Mouse (Mus musculus) natural killer cell, adult 2 months (primary cell): ENCODE data around the gene Ddi1.
"Not testable (repeated sequence)": the region's sequence is repeated elsewhere in the genome, so short reads cannot be mapped to it uniquely, and the experiment has no call there.

Experiments used
- DNase-seq, 2 experiments: peaks; one replicate each; pipeline ENCODE4 v3.0.0; 2022; ENCODE audit warnings: low spot score in 2 of 2

The Ddi1 gene

DNA sequence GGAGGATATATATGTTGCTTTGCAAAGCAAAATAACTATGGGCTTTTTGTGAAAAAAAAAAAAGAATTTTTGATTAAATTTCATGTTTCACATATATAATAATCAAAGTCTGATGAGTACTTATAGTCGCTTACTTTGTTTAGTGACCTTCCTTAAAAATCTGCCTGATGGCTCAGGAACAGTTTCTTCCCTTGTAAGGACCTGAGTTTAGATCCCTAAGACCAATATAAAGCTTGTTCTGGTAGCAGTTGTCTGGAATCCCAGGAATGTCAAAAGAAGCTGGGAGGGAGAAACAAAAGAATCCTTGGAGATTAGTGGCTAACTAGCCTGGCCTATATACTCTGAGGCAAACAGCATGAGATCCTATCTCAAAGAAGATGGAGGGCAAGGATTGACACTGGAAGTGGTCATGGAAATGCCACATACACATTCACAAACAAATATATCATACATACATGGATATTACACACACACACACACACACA is at the start of gene Ddi1:
TSS of gene Ddi1 (minus strand) at position 51 of the 485 bp plus-strand sequence.
- no peak for DNase-seq

DNA sequence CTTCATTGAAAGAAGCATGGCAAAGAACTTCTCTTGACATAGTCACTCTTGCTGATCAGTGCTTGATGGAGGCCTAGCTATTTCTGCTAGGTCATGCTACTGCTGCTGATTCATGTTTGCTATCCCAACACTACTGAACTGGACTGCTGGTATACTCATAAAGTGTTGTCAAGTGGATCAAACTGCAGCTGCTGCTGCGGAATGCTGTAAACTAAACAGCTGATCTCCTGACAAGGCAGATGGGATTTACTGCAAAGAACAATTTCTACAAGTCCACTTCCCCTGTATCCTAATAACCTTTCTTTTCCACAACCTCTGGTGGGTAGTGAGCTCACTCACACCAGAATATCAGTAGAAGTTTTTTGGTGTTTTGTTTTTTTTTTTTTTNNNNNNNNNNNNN is 47.5 kb upstream of the Ddi1 start:
- no peak for DNase-seq

DNA sequence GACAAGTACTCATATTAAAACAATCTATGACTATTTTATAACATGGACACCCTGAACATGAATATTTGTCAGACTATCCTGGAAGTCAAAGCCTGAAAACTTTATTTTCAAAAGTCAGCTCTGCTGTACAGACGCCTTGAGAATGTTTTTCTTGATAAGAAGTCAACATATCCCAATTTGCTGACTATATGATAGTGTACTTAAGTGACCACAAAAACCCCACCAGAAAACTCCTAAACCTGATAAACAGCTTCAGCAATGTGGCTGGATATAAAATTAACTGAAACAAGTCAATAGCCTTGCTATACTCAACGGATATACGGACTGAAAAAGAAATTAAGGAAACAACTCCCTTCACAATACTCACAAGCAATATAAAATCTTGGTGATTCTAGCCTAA is 36.2 kb upstream of the Ddi1 start:
- no peak for DNase-seq

DNA sequence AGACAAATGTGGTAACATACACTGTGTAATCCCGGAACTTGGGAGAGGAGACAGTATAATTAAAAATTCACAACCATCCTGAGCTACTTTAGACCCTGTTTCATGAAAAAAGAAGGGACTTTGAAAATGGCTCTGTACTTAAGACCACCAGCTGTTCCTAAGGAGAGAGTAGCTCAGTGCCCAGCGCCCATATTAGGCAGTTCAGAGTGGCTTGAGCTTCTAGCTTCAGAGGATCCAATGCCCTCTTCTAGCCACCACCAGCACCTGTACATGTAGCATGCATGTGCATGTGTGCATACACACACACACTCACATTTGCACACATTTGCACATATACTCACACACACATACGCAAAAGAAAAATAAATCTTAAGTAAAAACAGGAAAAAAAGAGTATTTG is 34.9 kb upstream of the Ddi1 start:
- DNase-seq = no peak

DNA sequence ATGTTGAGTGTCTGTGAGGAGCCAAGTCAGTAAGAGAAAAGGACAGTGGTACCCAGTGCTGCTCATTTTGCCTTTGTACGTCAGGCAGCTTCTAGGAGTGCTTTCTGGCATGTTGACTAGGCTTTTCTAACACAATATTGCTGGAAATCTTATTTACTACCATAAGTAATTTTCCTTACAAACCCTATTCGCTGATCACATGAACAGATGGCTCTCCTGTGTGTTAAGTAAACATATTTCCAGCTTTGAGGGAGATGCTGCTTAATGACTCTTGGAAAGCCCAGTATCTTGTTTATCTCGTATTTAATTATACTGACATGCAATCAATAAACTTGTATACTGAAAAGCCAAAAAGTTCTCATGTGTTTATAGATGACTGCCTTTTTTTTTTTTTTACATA is 32.4 kb upstream of the Ddi1 start:
- no peak for DNase-seq

DNA sequence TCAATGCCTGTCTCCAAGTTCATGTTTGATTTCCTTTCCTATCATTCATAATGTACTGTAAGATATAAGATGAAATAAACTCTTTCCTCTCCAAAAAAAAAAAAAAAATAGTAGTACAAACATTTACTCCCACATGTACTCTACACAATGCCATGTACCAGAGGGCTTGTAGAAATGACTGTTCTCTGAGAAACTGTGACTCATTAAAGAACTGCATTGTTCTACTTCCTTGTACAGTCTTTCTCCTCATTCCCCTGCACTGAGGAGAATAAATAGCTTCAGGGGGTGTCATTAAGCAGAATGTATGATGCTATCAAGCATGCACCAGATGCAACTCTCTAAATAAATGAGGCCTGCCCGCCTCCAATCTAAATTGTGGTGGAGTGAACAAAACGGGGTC is 28.9 kb upstream of the Ddi1 start:
- DNase-seq = no peak

DNA sequence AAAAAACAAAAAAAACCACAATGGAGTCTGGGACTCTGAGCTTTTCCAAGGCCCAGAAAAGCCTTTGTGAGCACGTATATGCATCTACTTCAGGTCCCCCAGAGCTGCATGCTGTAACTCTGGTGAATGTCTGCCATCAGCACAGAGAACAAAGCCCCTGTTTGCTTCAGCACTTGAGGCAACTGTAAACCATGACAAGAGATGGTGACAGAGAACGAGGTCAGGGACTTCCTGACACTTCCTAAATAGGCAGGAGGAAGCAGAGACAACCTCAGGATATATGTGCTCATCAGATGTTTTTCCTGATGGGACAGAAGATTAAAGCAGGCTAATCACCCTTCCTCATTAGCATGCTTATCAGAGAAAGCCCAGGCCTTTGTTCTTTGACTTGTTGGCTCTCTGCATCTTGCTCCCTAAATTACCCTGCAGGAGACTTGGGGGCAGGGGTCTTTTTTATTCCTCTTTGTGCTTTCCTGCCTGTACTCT is 19.6 kb upstream of the Ddi1 start:
- no peak for DNase-seq

DNA sequence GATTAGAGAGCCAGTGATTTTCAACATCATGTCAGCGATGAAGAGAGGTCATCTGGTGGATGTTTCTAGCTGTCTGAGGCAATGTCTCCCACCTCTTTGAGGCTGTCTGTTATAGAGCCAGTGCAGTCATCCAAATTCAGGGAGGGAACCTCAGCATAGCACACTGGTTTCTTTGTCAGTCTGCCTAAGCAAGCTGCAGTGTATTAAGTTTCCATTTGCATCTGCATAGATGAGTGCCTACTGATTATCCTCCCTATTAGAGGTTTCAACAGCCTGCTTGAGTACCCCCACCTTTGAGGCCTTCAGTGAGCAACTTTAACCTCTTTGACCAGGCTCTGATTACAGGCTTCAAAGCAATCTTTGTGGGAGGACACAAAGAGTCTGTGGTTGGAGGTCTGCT is 17.1 kb upstream of the Ddi1 start:
- no peak for DNase-seq

DNA sequence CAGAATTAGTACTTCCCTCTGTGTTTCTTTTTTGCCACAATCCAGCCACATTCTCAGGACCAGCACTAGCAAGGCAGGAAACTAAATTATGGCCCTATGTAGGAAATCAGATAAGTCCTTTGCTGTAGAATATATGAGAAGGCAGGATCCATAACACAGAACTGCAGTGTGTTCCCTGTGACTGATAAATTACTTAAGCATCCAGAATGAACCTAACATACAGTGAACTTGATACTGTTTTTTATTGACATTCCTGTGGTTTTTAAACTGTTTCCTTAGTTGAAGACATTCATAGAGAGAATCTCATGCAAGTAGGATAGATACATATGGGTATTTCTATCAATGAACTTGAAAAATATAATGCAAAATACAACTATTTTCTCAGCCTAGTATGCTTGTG is 7.9 kb upstream of the Ddi1 start:
- DNase-seq = no peak

DNA sequence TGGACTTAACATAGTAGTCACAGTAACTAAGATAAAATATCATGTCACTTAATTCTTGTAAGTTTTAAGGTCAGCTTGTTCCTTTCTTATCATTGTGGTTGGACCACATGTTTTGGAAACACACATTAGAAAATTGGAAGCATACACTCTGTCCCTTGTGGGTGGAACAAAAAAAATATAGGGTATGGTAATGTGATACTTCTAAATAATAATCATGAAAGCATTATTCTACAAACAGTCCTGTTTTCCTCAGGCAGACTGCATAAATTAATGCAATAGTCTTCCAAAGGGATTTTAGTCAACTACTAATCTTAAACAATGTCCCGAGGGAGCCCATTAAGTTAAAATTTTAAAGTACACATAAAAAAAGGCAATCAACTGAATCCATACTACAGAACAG is 6.7 kb upstream of the Ddi1 start:
- no peak for DNase-seq

DNA sequence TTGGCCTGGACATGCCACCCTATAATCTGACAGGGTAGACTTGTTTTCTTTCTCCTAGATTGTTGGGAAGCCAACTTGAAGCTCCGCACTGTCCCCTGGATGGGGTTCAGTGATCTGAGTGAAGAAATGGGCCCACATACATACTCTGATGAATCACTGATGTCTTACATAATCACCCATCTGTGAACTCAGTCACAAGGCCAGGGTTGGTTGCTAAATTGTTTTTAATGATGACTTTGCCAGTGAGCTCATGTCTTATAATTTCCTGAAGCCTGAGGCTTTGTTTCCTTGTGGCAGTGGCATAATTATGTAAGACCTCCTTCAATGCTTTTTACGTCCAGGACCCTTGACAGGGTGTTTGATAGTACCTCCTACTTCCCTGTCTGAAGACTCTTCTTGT is 4.8 kb downstream of the Ddi1 start:
- no peak for DNase-seq

DNA sequence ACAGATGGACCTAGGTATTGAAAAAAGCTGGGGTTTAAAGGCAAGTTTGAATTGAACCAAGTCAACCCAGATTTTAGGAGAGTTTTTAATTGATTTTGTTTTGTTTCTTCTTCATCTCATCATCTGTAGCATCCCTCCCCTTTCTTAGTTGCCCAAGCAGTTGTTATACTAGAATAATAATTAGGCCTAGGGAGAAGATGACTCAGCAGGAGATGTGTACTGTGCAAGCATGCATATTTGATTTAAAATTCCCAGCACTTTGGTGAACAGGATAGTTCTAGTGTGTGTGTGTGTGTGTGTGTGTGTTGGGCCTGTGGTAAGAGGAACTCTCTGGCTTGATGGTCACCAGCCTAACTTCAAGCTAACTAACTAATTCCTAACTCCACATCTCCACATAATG is 12.6 kb downstream of the Ddi1 start:
- no peak for DNase-seq

DNA sequence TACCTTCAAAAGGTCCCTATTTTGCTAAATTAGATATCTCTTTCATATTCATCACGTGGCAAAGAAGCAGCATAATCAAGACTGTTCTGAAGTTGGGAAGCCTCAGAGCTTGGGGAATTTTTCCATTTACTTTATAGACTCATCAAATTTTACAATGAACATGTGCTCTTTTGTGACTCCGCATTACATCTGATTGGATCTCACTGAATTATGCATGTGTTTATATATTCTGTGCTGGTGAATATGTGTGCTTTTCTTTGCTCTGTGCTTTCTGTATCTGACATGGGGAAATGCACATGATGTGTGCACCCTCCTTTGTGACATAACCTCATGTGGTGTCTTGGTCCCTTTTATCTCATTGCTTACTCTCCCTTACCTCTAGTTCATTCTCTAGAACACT is 17.7 kb downstream of the Ddi1 start:
- no peak for DNase-seq

DNA sequence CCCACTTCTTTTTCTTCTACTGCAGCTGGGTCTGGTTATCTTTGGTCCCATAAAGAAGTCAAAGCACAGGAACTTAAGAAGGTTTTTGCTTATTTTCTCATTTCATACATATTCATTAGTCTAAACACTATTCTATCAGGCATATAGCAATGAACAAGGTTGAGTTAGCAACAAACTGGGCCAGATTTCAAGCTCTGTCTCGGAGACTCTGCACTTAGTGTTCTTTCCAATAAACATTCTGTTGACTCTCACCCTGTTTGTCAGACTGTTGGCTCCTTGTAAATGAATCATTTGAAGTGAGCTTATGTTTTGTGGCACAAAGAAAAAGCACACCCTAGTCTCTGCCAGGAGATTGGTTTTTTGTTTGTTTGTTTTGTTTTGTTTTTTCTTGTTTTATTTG is 19.3 kb downstream of the Ddi1 start:
- no peak for DNase-seq

DNA sequence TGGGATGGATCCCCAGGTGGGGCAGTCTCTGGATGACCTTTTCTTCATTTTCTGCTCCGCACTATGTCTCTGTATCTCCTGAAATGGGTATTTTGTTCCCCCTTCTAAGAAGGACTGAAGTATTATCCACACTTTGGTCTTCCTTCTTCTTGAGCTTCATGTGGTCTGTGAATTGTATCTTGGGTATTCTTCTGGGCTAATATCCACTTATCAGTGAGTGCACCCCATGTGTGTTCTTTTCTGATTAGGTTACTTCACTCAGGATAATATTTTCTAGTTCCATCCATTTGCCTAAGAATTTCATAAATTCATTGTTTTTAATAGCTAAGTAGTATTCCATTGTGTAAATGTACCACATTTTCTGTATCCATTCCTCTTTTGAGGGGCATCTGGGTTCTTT is 33.7 kb downstream of the Ddi1 start:
- not testable (repeated sequence) for DNase-seq

DNA sequence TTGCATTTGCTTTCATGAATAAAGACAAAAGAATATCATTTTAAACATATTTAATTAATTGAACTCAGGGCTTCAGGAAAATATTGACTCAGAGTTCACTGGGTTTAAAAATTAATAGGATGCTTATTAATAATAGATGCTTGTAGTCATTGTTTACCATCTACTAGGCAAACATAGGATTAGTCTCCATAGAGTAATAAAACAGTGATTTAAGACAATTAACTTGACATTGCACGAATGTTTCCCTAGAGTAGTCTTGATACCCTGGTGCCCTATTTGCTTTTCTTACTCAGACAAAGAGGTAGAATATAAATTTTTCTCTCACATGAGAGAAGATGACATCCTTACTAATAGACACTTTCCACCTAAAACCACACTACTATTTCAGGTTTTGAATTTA is 52.1 kb downstream of the Ddi1 start:
- no peak for DNase-seq

DNA sequence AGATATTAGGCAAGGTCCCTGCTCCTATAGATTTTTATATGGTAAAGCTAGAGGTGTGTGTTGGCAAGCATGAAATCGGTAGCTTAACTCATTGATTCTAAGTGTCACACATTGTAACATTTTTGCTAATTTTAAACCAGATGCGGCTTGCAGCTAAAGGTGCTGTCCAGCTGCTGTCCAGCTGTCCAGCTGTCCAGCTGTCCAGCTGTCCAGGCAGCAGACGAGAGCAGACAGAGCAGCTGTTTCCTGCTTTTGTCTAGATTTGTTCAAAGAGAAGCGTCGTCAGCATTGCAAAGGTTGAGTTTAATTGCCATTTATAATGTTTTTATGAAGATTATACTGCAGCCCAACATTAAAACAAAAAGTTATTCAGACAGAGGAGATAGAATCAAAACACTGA is 56.8 kb downstream of the Ddi1 start:
- DNase-seq = no peak
